Mouse (Mus musculus) hindbrain, embryonic 12.5 days (tissue): ENCODE data around the gene Lin7b. TPM values are rescaled to one million over a fixed set of nuclear protein-coding genes. Genes with fewer than 3 reads are reported as not detected.
"Not testable (repeated sequence)": the region's sequence is repeated elsewhere in the genome, so short reads cannot be mapped to it uniquely, and the experiment has no call there.

ENCODE experiments used
- ATAC-seq: fragments of 200-750 bp; cut with Nextera tagmentation; 2 replicates; pipeline ENCODE4 v1.8.0; 2017; ENCODE audit warnings: moderate TSS enrichment; ENCODE audit not compliant: low FRiP score
- H3K27ac ChIP-seq: fragments of 300-500 bp; sonication (generic); 2 replicates; pipeline ENCODE4 v1.5.1; 2016; ENCODE audit warnings: mild to moderate bottlenecking
- H3K27me3 ChIP-seq: fragments of 300-500 bp; sonication (generic); 2 replicates; pipeline ENCODE4 v1.6.1; 2016; ENCODE audit warnings: mild to moderate bottlenecking
- H3K36me3 ChIP-seq: fragments of 300-500 bp; sonication (generic); 2 replicates; pipeline ENCODE4 v1.6.1; 2016; ENCODE audit warnings: mild to moderate bottlenecking
- H3K4me1 ChIP-seq: fragments of 300-500 bp; sonication (generic); 2 replicates; pipeline ENCODE4 v1.6.1; 2016
- H3K4me2 ChIP-seq: fragments of 300-500 bp; sonication (generic); replicated peaks from 2 replicates; pipeline ENCODE4 v1.6.1; 2016; ENCODE audit warnings: mild to moderate bottlenecking
- H3K4me3 ChIP-seq: fragments of 300-500 bp; sonication (generic); 2 replicates; pipeline ENCODE4 v1.5.1; 2016; ENCODE audit warnings: mild to moderate bottlenecking
- H3K9ac ChIP-seq: fragments of 300-500 bp; sonication (generic); 2 replicates; pipeline ENCODE4 v1.6.1; 2016; ENCODE audit warnings: mild to moderate bottlenecking, moderate library complexity
- H3K9me3 ChIP-seq: fragments of 300-500 bp; sonication (generic); replicated peaks from 2 replicates; pipeline ENCODE4 v1.6.1; 2016; ENCODE audit warnings: mild to moderate bottlenecking
- WGBS: fragments of 180-500 bp; shearing (Covaris S2); methylation state at CpG from one replicate; pipeline ENCODE4 v1.1.7; 2016; 5-methylcytosine and 5-hydroxymethylcytosine counted together
- polyA plus RNA-seq: library from polyadenylated mRNA; unstranded; fragments of >200 nt; fragmentation: Nextera tagmentation; extraction: Ambion mirVana; gene quantifications from 2 replicates; pipeline ENCODE4 v1.2.1, GENCODE M21; 2016

The Lin7b gene
- polyA plus RNA-seq, 1 experiment from 2014 or later, result 3.8 TPM

- ATAC-seq, result no peak
- H3K9me3 ChIP-seq, result 0 out of 2 replicates have a peak, but pooled peaks cover 3% of the 10 kb centered on the region
- H3K4me3 ChIP-seq, result peak overlapping the region; percentile 34
- H3K27me3 ChIP-seq, result peaks cover 70% of the 10 kb centered on the region
- H3K9ac ChIP-seq, result peak overlapping the region; percentile 32
- H3K27ac ChIP-seq, result no peak overlapping the region
- H3K36me3 ChIP-seq, result no peaks in the 10 kb centered on the region
- 2% methylated on average over 112 of the region's 114 CpGs for WGBS
- peak overlapping the region; percentile 48 for H3K4me2 ChIP-seq
- H3K4me1 ChIP-seq, result peaks cover 6% of the 10 kb centered on the region
Observed at GRCm38 (mm10) chr7:45406157-45407156, 36.1 kb upstream of the Lin7b start.

GRCm38 (mm10) chr7:45405091-45406075, 35.0 kb upstream of the Lin7b start, which contains the start of gene Kcna7:
Gene Kcna7 (plus strand): TSS chr7:45405653.
- H3K27me3 ChIP-seq, result peaks cover 59% of the 10 kb centered on the region
- 12% methylated on average over 28 of the region's 28 CpGs for WGBS
- 0 out of 2 replicates have a peak, but pooled peaks cover 3% of the 10 kb centered on the region for H3K9me3 ChIP-seq
- H3K36me3 ChIP-seq, result no peaks in the 10 kb centered on the region
- H3K4me3 ChIP-seq, result peak within 1 kb of the TSS; percentile 34
- no peak for ATAC-seq
- peak within 1 kb of the TSS; percentile 48 for H3K4me2 ChIP-seq
- peak within 1 kb of the TSS; percentile 32; the same call in 1 of the 2 replicates for H3K9ac ChIP-seq
- peaks cover 6% of the 10 kb centered on the region for H3K4me1 ChIP-seq
- no peak within 1 kb of the TSS for H3K27ac ChIP-seq

- Histone ChIP-seq H3K4me1 (peaks cover 6% of the 10 kb centered on the region), H3K4me3 (no peak overlapping the region), H3K4me2 (no peak overlapping the region), H3K27me3 (peaks cover 43% of the 10 kb centered on the region), H3K27ac (no peak overlapping the region), H3K9me3 (0 out of 2 replicates have a peak, but pooled peaks cover 3% of the 10 kb centered on the region), H3K36me3 (no peaks in the 10 kb centered on the region), H3K9ac (no peak overlapping the region)
- 44% methylated on average over 6 of the region's 6 CpGs for WGBS
- no peak for ATAC-seq
Observed at GRCm38 (mm10) chr7:45403532-45404261, 33.3 kb upstream of the Lin7b start.

GRCm38 (mm10) chr7:45401521-45402085, 31.2 kb upstream of the Lin7b start:
- ATAC-seq, result no peak
- WGBS, result 76% methylated on average over 10 of the region's 10 CpGs
- Histone ChIP-seq H3K36me3 (no peaks in the 10 kb centered on the region), H3K4me2 (no peak overlapping the region), H3K4me1 (peaks cover 4% of the 10 kb centered on the region), H3K27me3 (peaks cover 22% of the 10 kb centered on the region), H3K9me3 (0 out of 2 replicates have a peak, but pooled peaks cover 3% of the 10 kb centered on the region), H3K9ac (no peak overlapping the region), H3K27ac (no peak overlapping the region), H3K4me3 (no peak overlapping the region)

GRCm38 (mm10) chr7:45396787-45397186, 26.4 kb upstream of the Lin7b start:
- WGBS, result 75% methylated on average over 2 of the region's 2 CpGs
- no peak overlapping the region for H3K4me3 ChIP-seq
- H3K9me3 ChIP-seq, result no peaks in the 10 kb centered on the region
- peaks cover 19% of the 10 kb centered on the region for H3K4me1 ChIP-seq
- no peak overlapping the region for H3K4me2 ChIP-seq
- H3K27me3 ChIP-seq, result no peaks in the 10 kb centered on the region
- H3K9ac ChIP-seq, result no peak overlapping the region
- H3K36me3 ChIP-seq, result peaks cover 9% of the 10 kb centered on the region
- no peak overlapping the region for H3K27ac ChIP-seq
- ATAC-seq, result no peak

GRCm38 (mm10) chr7:45396337-45396775, 26.0 kb upstream of the Lin7b start:
- Histone ChIP-seq H3K27ac (peak overlapping the region; percentile 76; the same call in 1 of the 2 replicates), H3K36me3 (peaks cover 13% of the 10 kb centered on the region), H3K4me3 (peak overlapping the region; percentile 86), H3K4me1 (peaks cover 19% of the 10 kb centered on the region), H3K9ac (peak overlapping the region; percentile 51; the same call in 1 of the 2 replicates), H3K4me2 (peak overlapping the region; percentile 58)
- WGBS, result 4% methylated on average over 3 of the region's 3 CpGs
- H3K9me3 ChIP-seq, H3K27me3 ChIP-seq: not testable (repeated sequence)
- peak; percentile 37; the same call in 1 of the 2 replicates for ATAC-seq

- Histone ChIP-seq H3K9me3 (no peaks in the 10 kb centered on the region), H3K4me2 (peak within 1 kb of the TSS; percentile 84), H3K27me3 (no peaks in the 10 kb centered on the region), H3K9ac (peak within 1 kb of the TSS; percentile 93), H3K4me3 (peak within 1 kb of the TSS; percentile 86), H3K27ac (peak within 1 kb of the TSS; percentile 99), H3K36me3 (peaks cover 17% of the 10 kb centered on the region), H3K4me1 (peaks cover 19% of the 10 kb centered on the region)
- ATAC-seq, result peak; percentile 97
- under 1% methylated on average over 60 of the region's 60 CpGs for WGBS
Observed at GRCm38 (mm10) chr7:45395578-45396336, 25.4 kb upstream of the Lin7b start, which contains the start of gene Snrnp70. Gene Snrnp70 (minus strand): TSS chr7:45395742.

GRCm38 (mm10) chr7:45395129-45395541, 24.8 kb upstream of the Lin7b start:
- Histone ChIP-seq H3K27me3 (no peaks in the 10 kb centered on the region), H3K9ac (peak overlapping the region; percentile 93), H3K27ac (peak overlapping the region; percentile 99), H3K4me3 (peak overlapping the region; percentile 86), H3K4me2 (peak overlapping the region; percentile 84), H3K9me3 (no peaks in the 10 kb centered on the region), H3K36me3 (peaks cover 24% of the 10 kb centered on the region), H3K4me1 (peaks cover 19% of the 10 kb centered on the region)
- WGBS, result 3% methylated on average over 19 of the region's 20 CpGs
- ATAC-seq, result peak; percentile 82

GRCm38 (mm10) chr7:45386077-45386476, 15.7 kb upstream of the Lin7b start:
- Histone ChIP-seq H3K27ac (no peak overlapping the region), H3K9ac (no peak overlapping the region), H3K4me2 (no peak overlapping the region), H3K9me3 (no peaks in the 10 kb centered on the region), H3K4me1 (no peaks in the 10 kb centered on the region), H3K4me3 (no peak overlapping the region), H3K36me3 (peaks cover 96% of the 10 kb centered on the region), H3K27me3 (no peaks in the 10 kb centered on the region)
- no peak for ATAC-seq
- 87% methylated on average over 3 of the region's 3 CpGs for WGBS

- ATAC-seq, result no peak
- peaks cover 85% of the 10 kb centered on the region for H3K36me3 ChIP-seq
- 92% methylated on average over 1 of the region's 1 CpGs for WGBS
Observed at GRCm38 (mm10) chr7:45376057-45376456, 5.7 kb upstream of the Lin7b start.

More at GRCm38 (mm10) chr7:45376057-45376456, 5.7 kb upstream of the Lin7b start:
- H3K9me3 ChIP-seq, result no peaks in the 10 kb centered on the region
- no peak overlapping the region for H3K4me2 ChIP-seq
- no peaks in the 10 kb centered on the region for H3K27me3 ChIP-seq
- no peak overlapping the region for H3K27ac ChIP-seq
- no peaks in the 10 kb centered on the region for H3K4me1 ChIP-seq
- H3K4me3 ChIP-seq, result no peak overlapping the region
- H3K9ac ChIP-seq, result no peak overlapping the region
